Mouse (Mus musculus) ES-E14 (cell line): ENCODE data around the gene Arsk.

ENCODE experiments used
- CHD2 ChIP-seq: IDR thresholded peaks from 2 replicates; pipeline ENCODE4 v1.6.1; 2014; ENCODE audit warnings: mild to moderate bottlenecking, low read depth, low read length, inconsistent platforms
- HCFC1 ChIP-seq: IDR thresholded peaks from 2 replicates; pipeline ENCODE4 v1.6.1; 2012; ENCODE audit warnings: low read length, inconsistent platforms, borderline replicate concordance; ENCODE audit not compliant: insufficient read depth

DNA sequence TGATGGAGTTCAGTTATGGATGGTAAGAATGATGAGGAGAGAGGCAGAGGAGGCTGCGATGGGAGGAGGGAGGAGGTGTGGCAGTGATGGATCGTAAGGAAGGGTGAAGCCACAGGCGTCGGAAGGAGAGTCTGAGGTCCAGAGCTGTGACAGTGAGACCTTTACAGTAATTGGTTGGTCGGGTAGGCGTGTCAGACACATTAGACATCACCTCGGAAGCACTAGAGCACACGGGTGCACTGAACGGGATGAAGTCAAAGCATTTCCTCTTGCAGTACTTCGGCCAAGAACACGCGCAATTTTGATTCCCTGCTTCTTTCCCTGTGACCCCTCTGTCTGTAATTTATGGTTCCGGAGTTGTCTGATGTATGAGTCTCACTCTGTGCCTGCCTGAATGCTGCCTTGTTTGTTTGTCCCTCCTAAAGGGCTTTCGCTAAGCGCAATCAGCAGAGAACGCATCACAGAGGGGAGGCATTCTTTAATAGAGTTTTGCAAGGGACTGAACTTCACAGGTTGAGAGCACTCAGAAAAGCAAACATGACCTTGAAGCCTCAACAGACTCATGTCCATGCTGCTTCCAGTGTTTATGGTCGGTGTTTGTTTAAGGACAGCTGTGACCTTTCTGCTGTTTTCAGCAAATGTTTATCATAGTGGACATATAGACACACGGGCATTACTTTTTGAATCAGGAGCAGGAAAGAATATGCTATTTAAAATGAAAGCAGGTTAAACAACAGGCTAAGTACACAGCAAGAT is 10.8 kb upstream of the Arsk start:
- TF ChIP-seq CHD2, result no peak
- no peak for TF ChIP-seq HCFC1
